6 mouse cellular contexts compared by ENCODE assay signal in genomic region chr4:145517391-145517790, GRCm38 (mm10). TPM values are rescaled to one million over a fixed set of nuclear protein-coding genes. Genes with fewer than 3 reads are reported as not detected.
"Had no signal": no experiment of that assay in that cellular context is flagged by ENCODE, and none has a peak within 500 bp of the region (broad histone marks: within the 10 kb centered on the region; RNA-seq: fewer than 3 reads in every experiment).

No protein-coding gene starts in this region.

RNA-seq across cellular contexts. Expression of gene Zfp990, which starts 6.8 kb away (rescaled TPM):
- total RNA-seq: neutrophil, adult 5-6 weeks had no signal
- polyA plus RNA-seq: neural tube, embryonic 13.5 days; small intestine, adult 2 months; stomach, embryonic 14.5 days; stomach, postnatal 0 days; urinary bladder, adult 2 months had no signal
